Mouse (Mus musculus) right cerebral cortex, postnatal 4 days (tissue): Measurements from ENCODE around the gene Fau.

Experiments used
- DNase-seq: peaks from one replicate; pipeline ENCODE4 v3.0.0-alpha.2; 2022

Fau gene

GRCm38 (mm10) chr19:6076564-6077393 is 19.1 kb downstream of the Fau start, which contains the start of gene Vps51:
Gene Vps51, minus strand, starts transcription at chr19:6077231.
- peak; percentile 74 for DNase-seq

DNA sequence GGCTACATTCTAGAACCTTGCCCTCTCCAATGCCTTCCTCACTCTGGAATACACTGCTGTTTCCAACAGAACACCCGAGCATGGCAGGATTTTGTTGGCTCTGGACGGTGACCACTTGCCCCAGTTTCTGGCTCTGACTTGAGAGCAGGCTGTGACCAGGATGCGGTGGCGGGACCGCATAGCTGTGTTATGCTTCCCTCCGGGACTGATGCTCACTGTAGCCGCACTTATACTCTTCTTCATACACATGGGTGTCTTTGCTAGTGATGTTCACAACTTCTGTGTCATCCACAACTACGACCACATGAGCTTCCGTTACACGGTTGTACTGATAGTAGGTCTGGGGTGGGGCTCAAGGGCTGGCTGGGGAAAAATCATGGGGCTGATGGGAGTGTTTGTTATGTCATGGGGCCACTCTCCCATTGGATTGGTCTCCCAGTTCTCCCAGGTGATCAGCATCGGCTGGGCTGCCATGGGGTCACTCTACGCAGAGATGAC is 22.4 kb downstream of the Fau start, which contains the start of gene Tmem262:
Tmem262 (plus strand) TSS at position 51 of the 498 bp plus-strand sequence.
- no peak for DNase-seq

GRCm38 (mm10) chr19:6082156-6082555 is 24.5 kb downstream of the Fau start, which contains the start of gene Gm28374:
Gene Gm28374, minus strand, starts transcription at chr19:6082256.
- DNase-seq = no peak

GRCm38 (mm10) chr19:6084478-6085248 is 27.0 kb downstream of the Fau start, which contains the start of the genes Zfpl1 and Cdca5:
Gene Zfpl1, minus strand, starts transcription at chr19:6084956.
Gene Cdca5, plus strand, starts transcription at chr19:6084983.
- DNase-seq = peak; percentile 92

GRCm38 (mm10) chr19:6085417-6085879 is 27.8 kb downstream of the Fau start:
- no peak for DNase-seq

GRCm38 (mm10) chr19:6088841-6089240 is 31.2 kb downstream of the Fau start:
- no peak for DNase-seq

DNA sequence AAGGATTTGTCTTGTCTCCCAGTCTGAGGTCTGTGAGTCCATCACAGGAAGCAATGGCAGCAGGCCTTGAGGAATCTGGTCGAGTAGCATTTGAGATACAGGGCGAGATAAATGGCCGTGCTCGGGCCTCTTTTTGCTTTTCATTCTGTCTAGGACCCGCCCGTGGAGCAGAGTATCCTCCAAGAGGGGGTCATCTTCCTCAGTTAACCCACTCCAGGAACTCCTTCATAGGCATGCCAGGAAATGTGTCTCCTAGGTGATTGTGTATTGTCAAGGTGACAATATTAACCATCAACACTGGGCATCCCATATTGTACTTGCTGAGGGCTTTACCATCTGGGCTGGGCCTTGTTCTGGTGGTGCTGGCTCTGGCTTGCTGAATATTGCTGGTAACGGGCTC is 36.5 kb downstream of the Fau start, which contains the start of gene AC131692.1:
AC131692.1 (plus strand) TSS at position 301 of the 400 bp plus-strand sequence.
- no peak for DNase-seq

- DNase-seq = no peak
Measured at GRCm38 (mm10) chr19:6097847-6098246, 40.2 kb downstream of the Fau start.

- DNase-seq = no peak
Measured at GRCm38 (mm10) chr19:6101186-6101585, 43.5 kb downstream of the Fau start.

DNA sequence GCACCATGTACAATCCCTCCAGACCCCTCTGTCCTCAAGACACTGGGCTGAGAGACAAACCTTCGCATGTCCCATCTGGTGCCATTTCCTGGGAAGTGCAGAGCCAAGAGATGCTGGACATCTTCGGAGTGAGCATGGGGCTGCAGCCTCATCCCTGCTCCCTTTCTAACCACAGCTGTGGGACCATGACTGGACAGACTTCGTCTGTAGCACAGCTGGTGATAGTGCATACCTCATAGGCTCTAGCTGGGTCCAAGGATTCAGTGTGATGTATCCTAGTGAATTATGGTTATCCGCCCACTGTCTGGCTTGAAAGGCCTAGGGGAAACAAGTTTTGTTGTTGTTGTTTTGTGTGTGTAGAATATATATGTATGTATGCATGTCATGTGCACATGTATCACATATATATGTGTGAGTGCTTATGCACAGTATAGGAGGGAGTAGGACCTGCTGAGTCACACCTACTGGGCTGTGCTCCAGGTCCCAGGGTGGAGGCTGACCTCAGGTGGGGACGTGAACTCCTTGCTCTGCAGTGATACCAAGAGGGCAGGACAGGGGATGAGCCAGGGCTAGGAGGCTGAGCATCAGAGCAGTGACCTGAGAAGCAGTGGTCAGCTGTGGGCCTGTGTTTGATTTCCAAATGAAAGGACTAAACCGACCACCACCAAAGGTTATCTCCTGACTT is 44.7 kb downstream of the Fau start:
- DNase-seq = no peak

- no peak for DNase-seq
Measured at GRCm38 (mm10) chr19:6104476-6104875, 46.8 kb downstream of the Fau start.

GRCm38 (mm10) chr19:6105586-6105985 is 47.9 kb downstream of the Fau start, which contains the start of gene Naaladl1:
Gene Naaladl1, plus strand, starts transcription at chr19:6105782.
- no peak for DNase-seq
